Mouse (Mus musculus) hindbrain, embryonic 15.5 days (tissue): Measurements from ENCODE around the gene Znrf4. TPM values are rescaled to one million over a fixed set of nuclear protein-coding genes. Genes with fewer than 3 reads are reported as not detected.
"Not testable (repeated sequence)": the region's sequence is repeated elsewhere in the genome, so short reads cannot be mapped to it uniquely, and the experiment has no call there.

Experiments
- ATAC-seq: fragments of 200-750 bp; cut with Nextera tagmentation; 2 replicates; pipeline ENCODE4 v1.8.0; 2017; ENCODE audit warnings: low read depth, moderate number of reproducible peaks, moderate TSS enrichment; ENCODE audit not compliant: low FRiP score
- H3K27ac ChIP-seq: fragments of 300-500 bp; sonication (generic); replicated peaks from 2 replicates; pipeline ENCODE4 v1.5.1; 2015; ENCODE audit warnings: mild to moderate bottlenecking, inconsistent platforms
- H3K27me3 ChIP-seq: fragments of 300-500 bp; sonication (generic); 2 replicates; pipeline ENCODE4 v1.6.1; 2015; ENCODE audit warnings: control low read depth, inconsistent platforms
- H3K36me3 ChIP-seq: fragments of 300-500 bp; sonication (generic); 2 replicates; pipeline ENCODE4 v1.6.1; 2015; ENCODE audit warnings: control low read depth, inconsistent platforms
- H3K4me1 ChIP-seq: fragments of 300-500 bp; sonication (generic); replicated peaks from 2 replicates; pipeline ENCODE4 v1.6.1; 2015; ENCODE audit warnings: control low read depth, inconsistent platforms
- H3K4me2 ChIP-seq: fragments of 300-500 bp; sonication (generic); 2 replicates; pipeline ENCODE4 v1.6.1; 2015; ENCODE audit warnings: moderate library complexity, mild to moderate bottlenecking, inconsistent platforms
- H3K4me3 ChIP-seq: fragments of 300-500 bp; sonication (generic); 2 replicates; pipeline ENCODE4 v1.5.1; 2015; ENCODE audit warnings: mild to moderate bottlenecking, inconsistent platforms
- H3K9ac ChIP-seq: fragments of 300-500 bp; sonication (generic); 2 replicates; pipeline ENCODE4 v1.6.1; 2015; ENCODE audit warnings: inconsistent platforms
- H3K9me3 ChIP-seq: fragments of 300-500 bp; sonication (generic); 2 replicates; pipeline ENCODE4 v1.6.1; 2016; ENCODE audit warnings: control low read depth, inconsistent platforms
- WGBS: fragments of 180-500 bp; shearing (Covaris S2); methylation state at CpG from one replicate; pipeline ENCODE4 v1.1.7; 2015; 5-methylcytosine and 5-hydroxymethylcytosine counted together
- polyA plus RNA-seq: library from polyadenylated mRNA; unstranded; fragments of >200 nt; fragmentation: Nextera tagmentation; extraction: Ambion mirVana; gene quantifications from 2 replicates; pipeline ENCODE4 v1.2.1, GENCODE M21; 2015

The Znrf4 gene
- polyA plus RNA-seq, 1 experiment from 2014 or later, result 0.17 TPM

- Histone ChIP-seq H3K4me2 (no peak overlapping the region), H3K4me1 (peaks cover 48% of the 10 kb centered on the region), H3K4me3 (no peak overlapping the region), H3K9ac (no peak overlapping the region), H3K27ac (peak overlapping the region; percentile 56), H3K36me3 (no peaks in the 10 kb centered on the region), H3K27me3 (peaks cover 5% of the 10 kb centered on the region), H3K9me3 (no peaks in the 10 kb centered on the region)
- 73% methylated on average over 10 of the region's 10 CpGs for WGBS
- ATAC-seq, result no peak
Observed at GRCm38 (mm10) chr17:56505401-56505800, 6.8 kb downstream of the Znrf4 start.

GRCm38 (mm10) chr17:56502526-56502925, 9.7 kb downstream of the Znrf4 start:
- H3K4me2 ChIP-seq, result no peak overlapping the region
- H3K36me3 ChIP-seq, result no peaks in the 10 kb centered on the region
- H3K27ac ChIP-seq, result peak overlapping the region; percentile 67
- H3K9ac ChIP-seq, result no peak overlapping the region
- peak; percentile 64 for ATAC-seq
- H3K4me1 ChIP-seq, result peaks cover 43% of the 10 kb centered on the region
- H3K27me3 ChIP-seq, result no peaks in the 10 kb centered on the region
- H3K4me3 ChIP-seq, result no peak overlapping the region
- WGBS, result 18% methylated on average over 9 of the region's 9 CpGs
- H3K9me3 ChIP-seq, result no peaks in the 10 kb centered on the region

- ATAC-seq, H3K36me3 ChIP-seq, H3K9ac ChIP-seq, H3K4me3 ChIP-seq, H3K9me3 ChIP-seq, H3K4me2 ChIP-seq, H3K27me3 ChIP-seq: not testable (repeated sequence)
- 12% methylated on average over 2 of the region's 2 CpGs for WGBS
- peaks cover 36% of the 10 kb centered on the region for H3K4me1 ChIP-seq
- H3K27ac ChIP-seq, result peak overlapping the region; percentile 67
Observed at GRCm38 (mm10) chr17:56501635-56502400, 10.4 kb downstream of the Znrf4 start.

- no peaks in the 10 kb centered on the region for H3K27me3 ChIP-seq
- WGBS, result 53% methylated on average over 5 of the region's 5 CpGs
Observed at GRCm38 (mm10) chr17:56499229-56499628, 13.0 kb downstream of the Znrf4 start.

GRCm38 (mm10) chr17:56494480-56494879, 17.8 kb downstream of the Znrf4 start:
- 69% methylated on average over 2 of the region's 2 CpGs for WGBS
- Histone ChIP-seq H3K36me3 (no peaks in the 10 kb centered on the region), H3K27me3 (no peaks in the 10 kb centered on the region), H3K9me3 (no peaks in the 10 kb centered on the region), H3K4me1 (peaks cover 13% of the 10 kb centered on the region; the same call in 1 of the 2 replicates), H3K9ac (no peak overlapping the region), H3K4me2 (no peak overlapping the region), H3K27ac (no peak overlapping the region), H3K4me3 (no peak overlapping the region)
- no peak for ATAC-seq

More at GRCm38 (mm10) chr17:56499229-56499628, 13.0 kb downstream of the Znrf4 start:
- Histone ChIP-seq H3K9ac (no peak overlapping the region), H3K4me3 (no peak overlapping the region), H3K36me3 (no peaks in the 10 kb centered on the region), H3K9me3 (no peaks in the 10 kb centered on the region), H3K4me1 (peaks cover 27% of the 10 kb centered on the region), H3K27ac (no peak overlapping the region), H3K4me2 (no peak overlapping the region)
- ATAC-seq, result no peak

- Histone ChIP-seq H3K4me2 (no peak overlapping the region), H3K9ac (no peak overlapping the region), H3K4me3 (no peak overlapping the region), H3K27ac (no peak overlapping the region), H3K36me3 (no peaks in the 10 kb centered on the region), H3K9me3 (no peaks in the 10 kb centered on the region), H3K27me3 (no peaks in the 10 kb centered on the region), H3K4me1 (peaks cover 8% of the 10 kb centered on the region; the same call in 1 of the 2 replicates)
- WGBS, result 95% methylated on average over 2 of the region's 2 CpGs
- ATAC-seq, result no peak
Observed at GRCm38 (mm10) chr17:56493841-56494240, 18.4 kb downstream of the Znrf4 start.

GRCm38 (mm10) chr17:56490438-56491152, 21.6 kb downstream of the Znrf4 start:
- Histone ChIP-seq H3K4me3 (no peak overlapping the region), H3K4me1 (peaks cover 24% of the 10 kb centered on the region), H3K36me3 (no peaks in the 10 kb centered on the region), H3K9me3 (no peaks in the 10 kb centered on the region), H3K9ac (no peak overlapping the region), H3K27ac (no peak overlapping the region), H3K4me2 (no peak overlapping the region), H3K27me3 (no peaks in the 10 kb centered on the region)
- ATAC-seq, result no peak
- 79% methylated on average over 7 of the region's 7 CpGs for WGBS

- no peaks in the 10 kb centered on the region for H3K36me3 ChIP-seq
- peak overlapping the region; percentile 81 for H3K27ac ChIP-seq
- peaks cover 28% of the 10 kb centered on the region for H3K4me1 ChIP-seq
- H3K4me3 ChIP-seq, result no peak overlapping the region
- H3K9me3 ChIP-seq, result no peaks in the 10 kb centered on the region
- H3K4me2 ChIP-seq, result peak overlapping the region; percentile 20; the same call in 1 of the 2 replicates
- no peaks in the 10 kb centered on the region for H3K27me3 ChIP-seq
- H3K9ac ChIP-seq, result no peak overlapping the region
- peak; percentile 68 for ATAC-seq
- 1% methylated on average over 12 of the region's 12 CpGs for whole genome bisulfite sequencing
Observed at GRCm38 (mm10) chr17:56488028-56488427, 24.2 kb downstream of the Znrf4 start.

- Histone ChIP-seq H3K36me3 (no peaks in the 10 kb centered on the region), H3K9me3 (no peaks in the 10 kb centered on the region), H3K27me3 (no peaks in the 10 kb centered on the region), H3K4me2 (peak overlapping the region; percentile 20), H3K4me3 (no peak overlapping the region), H3K4me1 (peaks cover 28% of the 10 kb centered on the region), H3K9ac (no peak overlapping the region), H3K27ac (peak overlapping the region; percentile 81)
- WGBS, result 4% methylated on average over 8 of the region's 16 CpGs
- ATAC-seq, result peak; percentile 82
Observed at GRCm38 (mm10) chr17:56487441-56487888, 24.8 kb downstream of the Znrf4 start.

GRCm38 (mm10) chr17:56485926-56486325, 26.3 kb downstream of the Znrf4 start:
- WGBS, result 83% methylated on average over 9 of the region's 9 CpGs
- no peak for ATAC-seq
- Histone ChIP-seq H3K27ac (no peak overlapping the region), H3K4me1 (peaks cover 28% of the 10 kb centered on the region), H3K9ac (no peak overlapping the region), H3K36me3 (no peaks in the 10 kb centered on the region), H3K9me3 (no peaks in the 10 kb centered on the region), H3K27me3 (no peaks in the 10 kb centered on the region), H3K4me2 (no peak overlapping the region), H3K4me3 (no peak overlapping the region)

- H3K36me3 ChIP-seq, result no peaks in the 10 kb centered on the region
- ATAC-seq, result no peak
- no peak overlapping the region for H3K4me2 ChIP-seq
- no peak overlapping the region for H3K9ac ChIP-seq
- no peak overlapping the region for H3K27ac ChIP-seq
- no peak overlapping the region for H3K4me3 ChIP-seq
- no peaks in the 10 kb centered on the region for H3K9me3 ChIP-seq
- H3K4me1 ChIP-seq, result peaks cover 28% of the 10 kb centered on the region
- WGBS, result 49% methylated on average over 9 of the region's 9 CpGs
- H3K27me3 ChIP-seq, result no peaks in the 10 kb centered on the region
Observed at GRCm38 (mm10) chr17:56485118-56485517, 27.1 kb downstream of the Znrf4 start.

- no peaks in the 10 kb centered on the region for H3K36me3 ChIP-seq
- no peaks in the 10 kb centered on the region for H3K9me3 ChIP-seq
- no peaks in the 10 kb centered on the region for H3K27me3 ChIP-seq
- ATAC-seq, result no peak
- no peak overlapping the region for H3K9ac ChIP-seq
- H3K4me2 ChIP-seq, result no peak overlapping the region
- no peak overlapping the region for H3K27ac ChIP-seq
- no peak overlapping the region for H3K4me3 ChIP-seq
- H3K4me1 ChIP-seq, result peaks cover 15% of the 10 kb centered on the region
- WGBS, result 100% methylated on average over 1 of the region's 1 CpGs
Observed at GRCm38 (mm10) chr17:56482671-56483070, 29.6 kb downstream of the Znrf4 start.
